Mouse (Mus musculus) kidney, adult 9 months (tissue): ENCODE results near the gene Il19.

ENCODE experiments used
- DNase-seq: peaks from one replicate; pipeline ENCODE4 v3.0.0; 2022

Il19 gene

GRCm38 (mm10) chr1:130940065-130940687, at the start of gene Il19:
TSS of gene Il19 (minus strand) at chr1:130940115.
- no peak for DNase-seq

GRCm38 (mm10) chr1:130989331-130989730, 49.4 kb upstream of the Il19 start:
- no peak for DNase-seq

GRCm38 (mm10) chr1:130987418-130987817, 47.5 kb upstream of the Il19 start:
- peak; percentile 24 for DNase-seq

GRCm38 (mm10) chr1:130987001-130987400, 47.1 kb upstream of the Il19 start:
- no peak for DNase-seq

GRCm38 (mm10) chr1:130984441-130984840, 44.5 kb upstream of the Il19 start:
- peak; percentile 37 for DNase-seq

GRCm38 (mm10) chr1:130979455-130979854, 39.5 kb upstream of the Il19 start:
- peak; percentile 55 for DNase-seq

- DNase-seq = no peak
Observed at GRCm38 (mm10) chr1:130963891-130964290, 24.0 kb upstream of the Il19 start.

- DNase-seq = no peak
Observed at GRCm38 (mm10) chr1:130946920-130947319, 7.0 kb upstream of the Il19 start.

GRCm38 (mm10) chr1:130941801-130942200, 1.9 kb upstream of the Il19 start:
- DNase-seq = no peak

GRCm38 (mm10) chr1:130938192-130938591, 1.7 kb downstream of the Il19 start:
- DNase-seq = no peak

- DNase-seq = no peak
Observed at GRCm38 (mm10) chr1:130937170-130937569, 2.7 kb downstream of the Il19 start.

- no peak for DNase-seq
Observed at GRCm38 (mm10) chr1:130936351-130936750, 3.6 kb downstream of the Il19 start.

GRCm38 (mm10) chr1:130926484-130926883, 13.4 kb downstream of the Il19 start:
- peak; percentile 14 for DNase-seq

GRCm38 (mm10) chr1:130918323-130918980, 21.5 kb downstream of the Il19 start:
- peak; percentile 4 for DNase-seq

- no peak for DNase-seq
Observed at GRCm38 (mm10) chr1:130911401-130912010, 28.4 kb downstream of the Il19 start, which contains the start of gene Il20. TSS of gene Il20 (minus strand) at chr1:130911451.

GRCm38 (mm10) chr1:130902505-130902904, 37.4 kb downstream of the Il19 start:
- no peak for DNase-seq

GRCm38 (mm10) chr1:130894468-130894867, 45.4 kb downstream of the Il19 start:
- no peak for DNase-seq

- DNase-seq = no peak
Observed at GRCm38 (mm10) chr1:130893329-130894040, 46.4 kb downstream of the Il19 start.

- DNase-seq = no peak
Observed at GRCm38 (mm10) chr1:130892446-130892845, 47.5 kb downstream of the Il19 start.

GRCm38 (mm10) chr1:130887354-130887753, 52.6 kb downstream of the Il19 start, which contains the start of gene Il24:
TSS of gene Il24 (minus strand) at chr1:130887454.
- DNase-seq = no peak

GRCm38 (mm10) chr1:130883146-130883545, 56.8 kb downstream of the Il19 start:
- DNase-seq = no peak
